Mouse (Mus musculus) liver, embryonic 14.5 days (tissue): ENCODE measurements around the gene Tent4b. TPM values are rescaled to one million over a fixed set of nuclear protein-coding genes. Genes with fewer than 3 reads are reported as not detected.

Experiments used
- ATAC-seq: fragments of 200-750 bp; cut with Nextera tagmentation; 2 replicates; pipeline ENCODE4 v1.8.0; 2017; ENCODE audit warnings: moderate number of reproducible peaks, mild to moderate bottlenecking, moderate library complexity; ENCODE audit not compliant: insufficient read depth
- DNase-seq, 3 experiments: peaks; one replicate each; pipeline ENCODE4 v3.0.0-alpha.2; 2012 to 2013; ENCODE audit warnings: low read depth in 3 of 3, low spot score in 3 of 3
- H3K27ac ChIP-seq: fragments of 300-500 bp; sonication (generic); 2 replicates; pipeline ENCODE4 v1.5.1; 2014; ENCODE audit warnings: moderate library complexity, mild to moderate bottlenecking, control low read depth, inconsistent platforms
- H3K27me3 ChIP-seq: fragments of 300-500 bp; sonication (generic); 2 replicates; pipeline ENCODE4 v1.6.1; 2014; ENCODE audit warnings: mild to moderate bottlenecking, low read length, moderate library complexity; ENCODE audit not compliant: control insufficient read depth, insufficient read depth
- H3K36me3 ChIP-seq: fragments of 300-500 bp; sonication (generic); replicated peaks from 2 replicates; pipeline ENCODE4 v1.6.1; 2014; ENCODE audit warnings: low read depth; ENCODE audit not compliant: control insufficient read depth, insufficient read depth
- H3K4me1 ChIP-seq, 2 experiments: fragments of 200-500 bp in 1 of 2; fragments of 300-500 bp in 1 of 2; sonication (generic) in 1 of 2; replicated peaks; 2 replicates each; pipeline ENCODE4 v1.6.1; 2012 to 2014; ENCODE audit warnings: antibody characterized with exemption in 1 of 2, inconsistent platforms in 1 of 2, low read length in 1 of 2; ENCODE audit not compliant: control insufficient read depth in 2 of 2, insufficient read depth in 2 of 2
- H3K4me2 ChIP-seq: fragments of 300-500 bp; sonication (generic); 2 replicates; pipeline ENCODE4 v1.6.1; 2014; ENCODE audit warnings: low read depth, mild to moderate bottlenecking, control low read depth, moderate library complexity
- H3K4me3 ChIP-seq, 2 experiments: fragments of 200-500 bp in 1 of 2; fragments of 300-500 bp in 1 of 2; sonication (generic) in 1 of 2; 2 replicates each; pipeline ENCODE4 v1.5.1; 2012 to 2014; ENCODE audit warnings: low read depth in 2 of 2, low read length in 2 of 2, mild to moderate bottlenecking in 2 of 2, control low read depth in 1 of 2, inconsistent platforms in 1 of 2, moderate library complexity in 1 of 2; ENCODE audit not compliant: insufficient read depth in 1 of 2
- H3K9ac ChIP-seq: fragments of 300-500 bp; sonication (generic); replicated peaks from 2 replicates; pipeline ENCODE4 v1.6.1; 2014; ENCODE audit warnings: mild to moderate bottlenecking, control low read depth, moderate library complexity
- H3K9me3 ChIP-seq: fragments of 300-500 bp; sonication (generic); 2 replicates; pipeline ENCODE4 v1.6.1; 2016; ENCODE audit warnings: low read length, mixed read lengths; ENCODE audit not compliant: control insufficient read depth
- CTCF ChIP-seq: IDR thresholded peaks from 2 replicates; pipeline ENCODE4 v1.5.1; 2016; ENCODE audit warnings: antibody characterized with exemption, low read depth, control low read depth
- EP300 ChIP-seq: IDR thresholded peaks from 2 replicates; pipeline ENCODE4 v1.6.1; 2016; ENCODE audit warnings: antibody characterized with exemption, low read depth
- WGBS: fragments of 180-500 bp; shearing (Covaris S2); extraction: QIAGEN DNeasy Blood & Tissue Kit; methylation state at CpG from one replicate; pipeline ENCODE4 v1.1.7; 2014; ENCODE audit not compliant: insufficient replicate concordance; 5-methylcytosine and 5-hydroxymethylcytosine counted together
- polyA plus RNA-seq, 2 experiments: library from polyadenylated mRNA; depleted of rRNA in 1 of 2; stranded (reverse) in 1 of 2; unstranded in 1 of 2; fragments of >200 nt; fragmentation: Nextera tagmentation in 1 of 2; extraction: Ambion mirVana in 1 of 2; gene quantifications; 2 replicates each; pipeline versions ENCODE4 v1.2.1 to v1.2.3; 2012 to 2014

The Tent4b gene
- polyA plus RNA-seq (2012; rRNA removed) (7.7 and 9.2 TPM in 2 replicates), polyA plus RNA-seq (2014; fragmentation: Nextera tagmentation; extraction: Ambion mirVana) (4.3 and 5.5 TPM in 2 replicates)

DNA sequence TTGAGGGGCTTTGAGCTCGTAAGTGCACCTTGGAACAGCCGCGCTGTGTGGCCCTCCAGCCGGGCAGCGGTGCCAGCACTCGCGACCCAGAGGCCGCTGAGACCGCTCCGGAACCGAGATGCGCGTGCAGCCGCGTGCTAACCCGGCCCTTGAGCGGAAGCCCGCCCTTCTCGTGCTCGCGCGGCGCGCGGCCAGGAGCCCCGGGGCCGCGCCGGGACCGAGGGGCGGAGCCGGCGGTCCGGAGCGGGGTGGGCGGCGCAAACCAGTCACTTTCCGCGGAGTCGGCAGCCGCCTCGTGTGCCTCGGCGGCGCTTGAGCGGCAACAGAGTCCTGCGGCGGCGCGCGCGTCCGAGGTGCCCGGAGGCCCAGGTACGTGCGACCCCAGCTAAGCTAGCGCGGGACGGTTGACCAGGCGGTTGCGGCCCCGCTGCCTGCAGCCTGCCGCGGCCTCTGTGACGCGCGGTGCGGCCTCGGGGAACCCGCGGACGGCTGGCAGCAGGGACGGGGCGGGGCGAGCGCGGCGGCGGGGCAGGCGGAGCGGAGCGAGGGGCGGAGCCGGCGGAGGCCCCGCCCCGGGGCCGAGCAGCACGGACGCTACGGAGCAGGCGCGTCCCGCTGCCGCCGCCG lies at the start of gene Tent4b:
Gene Tent4b (plus strand): TSS at position 269 of the 627 bp plus-strand sequence.
- WGBS: under 1% methylated on average over 82 of the region's 97 CpGs
- H3K27me3 ChIP-seq: no peaks in the 10 kb centered on the region
- H3K4me3 ChIP-seq: peak within 1 kb of the TSS; percentile 97 to 98
- peaks cover 2% of the 10 kb centered on the region; the same call in 1 of the 2 replicates for H3K36me3 ChIP-seq
- H3K9ac ChIP-seq: peak within 1 kb of the TSS; percentile 80
- peak; percentile 80 to 84 (median 82) for DNase-seq
- peak within 1 kb of the TSS; percentile 99 for H3K4me2 ChIP-seq
- no peaks in the 10 kb centered on the region for H3K9me3 ChIP-seq
- peak within 1 kb of the TSS; percentile 85 for H3K27ac ChIP-seq
- TF ChIP-seq EP300 (no peak), CTCF (no peak)
- peak; percentile 95 for ATAC-seq
- peaks cover 8 to 19% of the 10 kb centered on the region in 2 experiments for H3K4me1 ChIP-seq

DNA sequence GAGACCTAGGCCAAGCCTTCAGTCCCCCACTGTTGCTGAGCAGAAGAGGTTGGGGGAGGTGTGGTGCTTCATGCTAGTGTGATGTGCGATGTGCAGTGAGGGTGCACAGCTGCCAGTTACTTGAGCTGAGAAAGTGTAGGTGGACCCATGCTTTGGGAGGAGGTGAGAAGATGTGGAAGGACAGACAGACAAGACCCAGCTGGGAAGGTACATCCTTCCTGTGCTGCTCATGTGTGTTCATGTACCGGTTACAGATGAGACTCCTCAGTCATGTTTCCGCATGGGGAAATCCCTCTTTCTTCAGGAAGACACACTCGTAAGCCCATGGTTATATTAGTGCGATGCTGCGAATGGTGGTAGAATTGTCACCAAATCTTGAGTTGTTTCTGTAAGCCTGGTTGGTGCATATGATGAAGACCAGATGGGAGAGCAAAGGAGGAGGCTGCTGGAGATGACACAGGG lies 48.1 kb upstream of the Tent4b start:
- no peak for TF ChIP-seq CTCF
- TF ChIP-seq EP300: no peak
- no peaks in the 10 kb centered on the region for H3K4me1 ChIP-seq
- 89% methylated on average over 6 of the region's 6 CpGs for WGBS
- H3K9me3 ChIP-seq: no peaks in the 10 kb centered on the region
- H3K4me2 ChIP-seq: no peak overlapping the region
- peaks cover 34% of the 10 kb centered on the region for H3K36me3 ChIP-seq
- no peak for ATAC-seq
- H3K4me3 ChIP-seq: no peak overlapping the region
- DNase-seq: no peak
- no peak overlapping the region for H3K27ac ChIP-seq
- no peak overlapping the region for H3K9ac ChIP-seq
- no peaks in the 10 kb centered on the region for H3K27me3 ChIP-seq

DNA sequence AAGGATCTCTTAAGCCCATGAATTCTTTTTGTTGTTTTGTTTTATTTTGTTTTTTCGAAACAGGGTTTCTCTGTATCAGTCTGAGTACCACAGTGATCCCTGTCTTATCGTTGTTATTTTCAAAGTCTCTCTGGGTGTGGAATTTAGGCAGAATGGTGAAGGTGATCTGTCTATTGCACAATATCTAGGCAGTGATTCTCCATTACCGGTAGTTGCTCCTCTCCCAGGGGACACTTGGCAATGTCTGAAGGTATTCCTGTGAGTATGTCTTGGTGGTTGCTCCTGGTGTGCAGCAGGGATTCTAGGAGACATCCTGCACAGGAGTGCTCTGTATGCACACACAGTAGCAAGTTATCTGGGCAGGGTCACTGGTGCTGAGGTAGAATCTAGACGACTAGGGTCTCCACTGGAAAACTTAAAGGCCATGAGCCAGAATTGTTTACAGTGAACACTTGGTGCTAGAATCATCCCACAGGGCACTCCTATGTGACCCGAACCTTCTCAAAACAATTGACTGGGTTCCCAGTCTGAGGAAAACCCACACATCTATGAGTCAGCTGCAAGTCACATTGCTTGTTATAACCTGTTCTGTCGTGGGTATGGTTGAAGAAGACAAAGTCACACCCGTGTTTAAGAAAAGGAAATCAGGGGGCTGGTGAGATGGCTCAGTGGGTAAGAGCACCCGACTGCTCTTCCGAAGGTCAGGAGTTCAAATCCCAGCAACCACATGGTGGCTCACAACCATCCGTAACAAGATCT lies 38.6 kb upstream of the Tent4b start:
- no peaks in the 10 kb centered on the region for H3K27me3 ChIP-seq
- ATAC-seq: no peak
- no peak for DNase-seq
- H3K9me3 ChIP-seq: no peaks in the 10 kb centered on the region
- no peak overlapping the region for H3K4me3 ChIP-seq
- H3K36me3 ChIP-seq: peaks cover 31% of the 10 kb centered on the region
- H3K4me2 ChIP-seq: no peak overlapping the region
- no peak overlapping the region for H3K27ac ChIP-seq
- no peaks in the 10 kb centered on the region for H3K4me1 ChIP-seq
- no peak for TF ChIP-seq CTCF
- TF ChIP-seq EP300: no peak
- WGBS: 76% methylated on average over 9 of the region's 10 CpGs
- no peak overlapping the region for H3K9ac ChIP-seq

GRCm38 (mm10) chr8:88161439-88161838 lies 37.6 kb upstream of the Tent4b start:
- Histone ChIP-seq H3K9ac (no peak overlapping the region), H3K4me2 (no peak overlapping the region), H3K9me3 (no peaks in the 10 kb centered on the region), H3K4me1 (no peaks in the 10 kb centered on the region), H3K27me3 (no peaks in the 10 kb centered on the region), H3K4me3 (no peak overlapping the region), H3K36me3 (peaks cover 35% of the 10 kb centered on the region), H3K27ac (no peak overlapping the region)
- 61% methylated on average over 5 of the region's 5 CpGs for WGBS
- ATAC-seq (peak; percentile 50; the same call in 1 of the 2 replicates), DNase-seq (peak; percentile 48 to 61 (median 54))
- peak; percentile 88 for TF ChIP-seq CTCF
- TF ChIP-seq EP300: no peak

GRCm38 (mm10) chr8:88175264-88175663 lies 23.7 kb upstream of the Tent4b start:
- no peak for ATAC-seq
- Histone ChIP-seq H3K4me3 (no peak overlapping the region), H3K36me3 (peaks cover 6% of the 10 kb centered on the region; the same call in 1 of the 2 replicates), H3K9me3 (no peaks in the 10 kb centered on the region), H3K4me2 (no peak overlapping the region), H3K4me1 (0 out of 4 replicates have a peak, but pooled peaks cover 0 to 4% of the 10 kb centered on the region in 2 experiments), H3K27me3 (no peaks in the 10 kb centered on the region), H3K27ac (no peak overlapping the region), H3K9ac (no peak overlapping the region)
- DNase-seq: no peak
- no peak for TF ChIP-seq EP300
- no peak for TF ChIP-seq CTCF
- WGBS: 50% methylated on average over 7 of the region's 7 CpGs
